Mouse (Mus musculus) thymus, postnatal 0 days (tissue): Measurements from ENCODE around the gene Cabin1. TPM values are rescaled to one million over a fixed set of nuclear protein-coding genes. Genes with fewer than 3 reads are reported as not detected.

Source experiments
- DNase-seq: peaks from one replicate; pipeline ENCODE4 v3.0.0-alpha.2; 2015; ENCODE audit warnings: low spot score
- polyA plus RNA-seq: library from polyadenylated mRNA; unstranded; fragments of >200 nt; fragmentation: Nextera tagmentation; extraction: Ambion mirVana; gene quantifications from 2 replicates; pipeline ENCODE4 v1.2.1, GENCODE M21; 2015

The Cabin1 gene
- polyA plus RNA-seq, 1 experiment from 2014 or later: 26.1 TPM

DNA sequence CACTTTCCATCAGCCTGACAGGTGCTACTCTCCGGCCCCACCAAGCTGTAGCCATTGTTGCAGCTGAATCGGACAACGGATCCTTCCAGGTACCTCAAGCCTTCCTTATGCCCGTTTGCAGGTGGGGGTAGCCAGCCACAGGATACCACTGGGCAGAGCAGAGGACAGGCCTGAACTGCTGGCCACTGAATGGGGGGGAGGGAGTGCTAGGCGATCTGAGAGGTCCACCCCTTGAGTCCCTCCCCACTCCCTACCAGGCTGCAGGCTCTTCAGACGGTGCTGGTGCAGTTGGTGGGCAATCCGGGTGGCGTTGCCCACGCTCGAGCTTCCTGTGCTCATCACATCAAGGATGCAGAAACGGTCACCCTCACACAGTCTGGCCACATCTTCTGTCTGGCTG, 126.4 kb downstream of the Cabin1 start:
- DNase-seq: no peak

DNA sequence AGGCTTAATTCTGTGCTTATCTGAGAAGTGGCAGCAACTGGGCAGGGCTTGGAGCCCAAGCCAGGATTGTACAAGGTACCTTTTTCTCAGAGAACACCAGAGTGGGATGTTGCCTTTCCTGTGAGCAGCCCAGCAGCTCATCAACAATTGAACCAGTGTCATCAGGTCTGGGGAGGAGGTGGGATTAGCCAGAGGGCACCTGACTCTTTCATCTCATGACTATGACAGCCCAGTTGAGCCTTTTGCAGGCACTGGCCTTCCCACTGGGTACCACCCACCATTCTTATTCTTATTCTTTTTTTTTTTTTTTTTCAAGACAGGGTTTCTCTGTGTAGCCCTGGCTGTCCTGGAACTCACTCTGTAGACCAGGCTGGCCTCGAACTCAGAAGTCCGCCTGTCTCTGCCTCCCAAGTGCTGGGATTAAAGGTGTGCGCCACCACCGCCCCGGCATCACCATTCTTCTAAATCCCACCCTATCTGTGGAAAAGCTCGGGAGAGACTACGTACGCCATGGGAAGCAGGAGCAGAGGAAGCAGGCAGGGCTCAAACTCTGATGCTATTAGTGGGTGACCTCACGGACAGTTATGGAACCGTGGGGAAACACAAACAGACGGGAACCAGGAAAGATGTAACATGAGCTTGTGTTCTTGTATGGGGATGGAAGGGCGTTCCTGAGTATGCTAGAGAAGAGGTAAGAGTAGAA, 127.9 kb downstream of the Cabin1 start:
- DNase-seq: no peak

GRCm38 (mm10) chr10:75635693-75636055, 128.5 kb downstream of the Cabin1 start:
- peak; percentile 76 for DNase-seq

DNA sequence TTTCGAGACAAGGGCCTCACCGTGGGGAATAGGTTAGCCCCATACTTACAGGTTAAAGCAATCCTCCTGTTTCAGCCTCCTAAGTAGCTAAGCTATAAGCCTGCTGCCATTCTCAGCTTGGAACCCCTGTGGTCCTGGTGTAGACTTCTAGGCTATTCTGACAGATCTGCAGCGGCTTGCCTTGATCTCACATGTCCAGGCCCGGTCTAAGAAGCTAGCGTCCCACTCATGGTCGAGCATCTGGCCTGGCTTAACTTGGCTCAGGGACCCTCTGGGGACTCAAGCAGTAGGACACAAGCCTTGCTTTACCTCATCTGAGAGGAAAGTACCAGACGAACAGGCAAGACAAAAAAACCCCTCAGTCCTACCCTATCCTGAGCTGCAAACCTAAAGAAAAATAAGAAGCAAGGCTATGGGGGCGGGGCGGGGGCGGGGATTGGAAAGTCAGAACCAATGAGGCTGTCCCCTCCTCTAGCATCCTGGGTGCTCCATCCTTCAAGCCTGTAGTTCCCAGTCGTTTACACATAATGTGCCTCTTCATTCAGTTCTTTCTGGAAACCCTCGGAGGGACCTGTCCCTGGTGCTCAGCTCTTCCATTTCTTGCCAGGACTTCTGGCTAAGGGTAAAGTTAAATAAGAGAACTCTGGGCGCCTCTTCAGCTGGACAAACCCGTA, 129.0 kb downstream of the Cabin1 start:
- DNase-seq: peak; percentile 4

GRCm38 (mm10) chr10:75634610-75635009, 129.5 kb downstream of the Cabin1 start:
- DNase-seq: no peak

DNA sequence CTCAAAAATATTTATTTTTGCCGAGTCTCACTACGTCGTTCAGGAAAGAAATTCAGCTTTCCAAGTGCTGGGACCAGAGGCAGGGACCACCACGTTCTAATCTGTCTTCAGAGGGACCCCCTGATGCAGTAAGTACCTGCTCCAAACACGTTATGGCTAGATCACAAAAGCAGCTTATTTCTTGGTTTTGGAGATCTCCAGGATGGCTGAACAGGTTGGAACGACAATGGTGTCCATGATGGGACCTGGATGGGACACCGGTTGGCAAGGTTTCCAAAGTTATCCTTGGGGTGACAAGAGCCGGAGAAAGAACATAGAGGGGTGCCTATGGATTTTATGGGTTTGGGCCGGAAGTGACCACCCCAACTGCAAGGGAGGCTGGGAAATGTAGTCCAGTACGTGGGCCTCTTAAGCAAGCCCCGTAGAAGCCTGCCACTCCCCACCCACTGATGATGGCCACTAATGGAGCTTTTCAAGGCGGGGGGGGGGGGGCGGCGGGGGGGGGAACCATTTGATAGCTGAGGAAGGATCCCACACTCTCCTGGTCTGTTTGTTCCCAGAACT, 130.5 kb downstream of the Cabin1 start:
- no peak for DNase-seq

DNA sequence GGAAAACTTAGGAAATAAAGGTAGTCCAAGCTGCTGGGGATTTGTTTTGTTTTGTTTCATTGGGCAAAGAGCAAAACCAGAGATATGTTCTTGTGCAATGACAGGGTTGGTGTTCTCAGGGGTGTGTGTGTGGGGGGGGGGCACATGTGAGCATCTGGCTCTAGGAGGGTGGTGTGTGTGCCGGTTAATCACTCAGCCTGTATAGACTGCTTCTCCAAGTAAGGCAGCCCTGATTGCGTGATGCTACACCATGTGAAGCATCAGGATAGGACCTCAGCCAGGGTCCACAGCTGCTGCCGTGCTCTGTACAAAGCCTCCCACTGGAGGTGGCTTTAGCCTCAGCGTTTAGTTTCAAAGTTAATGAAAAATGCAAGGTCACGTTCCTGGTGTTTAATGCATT, 131.1 kb downstream of the Cabin1 start:
- no peak for DNase-seq

DNA sequence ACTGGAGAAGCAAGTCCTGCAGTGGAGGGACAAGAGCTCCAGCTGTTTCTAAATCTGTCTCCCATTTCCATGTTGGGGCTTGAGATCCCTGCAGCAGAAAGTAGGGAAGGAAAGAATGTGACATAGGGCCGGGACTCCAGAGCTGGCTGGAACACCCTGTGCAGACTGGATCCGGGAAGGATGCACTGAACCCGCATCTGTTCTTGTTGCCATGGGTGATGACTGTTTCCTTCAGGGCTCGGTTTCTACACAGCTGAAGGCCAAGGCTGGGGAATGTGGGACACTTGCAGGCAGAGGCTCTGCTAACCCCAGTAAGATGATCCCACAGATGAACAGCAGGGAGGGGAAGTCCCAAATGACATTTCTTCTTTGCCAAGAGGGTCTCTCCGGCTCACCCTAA, 131.5 kb downstream of the Cabin1 start:
- DNase-seq: no peak

GRCm38 (mm10) chr10:75627490-75627889, 136.7 kb downstream of the Cabin1 start:
- DNase-seq: no peak

DNA sequence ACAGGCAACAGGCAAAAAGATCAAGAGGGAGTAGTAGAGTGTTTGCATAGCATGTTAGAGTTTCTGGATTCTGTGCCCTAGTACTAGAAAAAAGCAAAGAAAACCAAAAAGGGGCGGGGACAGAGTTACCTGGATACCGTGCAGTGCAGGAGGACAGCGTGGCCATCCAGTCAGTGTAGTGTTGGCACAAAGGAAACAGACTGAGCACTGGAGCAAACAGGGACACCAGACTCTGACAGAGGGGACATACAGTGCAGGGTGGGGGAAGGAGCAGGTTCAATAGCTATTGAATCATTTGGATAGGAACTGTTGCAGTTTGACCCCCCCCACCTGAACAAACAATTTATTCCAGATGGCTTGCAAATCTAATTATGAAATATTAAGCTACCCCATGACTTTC, 137.2 kb downstream of the Cabin1 start:
- no peak for DNase-seq

- no peak for DNase-seq
Measured at GRCm38 (mm10) chr10:75625920-75626319, 138.2 kb downstream of the Cabin1 start.

- DNase-seq: peak; percentile 9
Measured at GRCm38 (mm10) chr10:75620818-75621217, 143.3 kb downstream of the Cabin1 start.

DNA sequence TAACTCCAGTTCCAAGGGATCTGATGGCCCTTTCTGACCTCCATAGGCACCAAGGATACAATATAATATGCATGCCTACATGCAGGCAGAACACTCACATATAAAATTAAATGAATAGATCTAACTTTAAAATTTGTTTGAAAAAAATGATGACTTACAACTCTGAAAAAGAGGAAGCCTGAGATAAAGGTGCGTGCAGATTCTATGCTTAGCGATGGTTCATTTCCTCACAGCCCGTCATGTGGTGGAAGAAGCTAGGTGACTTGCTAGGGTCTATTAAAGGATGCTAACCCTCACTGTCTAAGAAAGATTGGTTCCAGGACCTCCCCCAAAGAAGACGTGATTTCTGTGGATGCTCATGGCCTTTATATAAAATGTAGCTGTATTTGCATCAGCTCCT, 148.1 kb downstream of the Cabin1 start:
- no peak for DNase-seq

DNA sequence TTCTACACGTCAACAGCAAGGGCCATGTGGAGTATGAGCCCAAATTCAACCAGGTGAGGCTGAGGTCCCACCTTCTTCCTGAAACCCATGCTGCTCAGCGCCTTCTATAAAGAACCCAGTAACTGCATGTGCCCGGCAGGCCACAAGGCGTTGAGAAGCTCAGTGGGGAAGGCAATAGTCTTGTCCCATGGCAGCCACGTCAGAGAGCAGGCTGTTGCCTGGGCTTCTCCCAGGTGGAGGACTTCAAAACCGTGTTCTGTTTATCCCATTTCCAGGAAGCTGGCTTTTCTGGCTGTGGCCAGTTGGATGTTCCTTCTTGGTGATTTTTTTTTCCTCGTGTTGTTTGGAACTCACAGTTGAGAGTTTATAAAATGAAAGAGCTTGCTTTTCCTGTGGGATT, 153.7 kb downstream of the Cabin1 start:
- DNase-seq: no peak

- no peak for DNase-seq
Measured at GRCm38 (mm10) chr10:75608975-75609374, 155.2 kb downstream of the Cabin1 start.

DNA sequence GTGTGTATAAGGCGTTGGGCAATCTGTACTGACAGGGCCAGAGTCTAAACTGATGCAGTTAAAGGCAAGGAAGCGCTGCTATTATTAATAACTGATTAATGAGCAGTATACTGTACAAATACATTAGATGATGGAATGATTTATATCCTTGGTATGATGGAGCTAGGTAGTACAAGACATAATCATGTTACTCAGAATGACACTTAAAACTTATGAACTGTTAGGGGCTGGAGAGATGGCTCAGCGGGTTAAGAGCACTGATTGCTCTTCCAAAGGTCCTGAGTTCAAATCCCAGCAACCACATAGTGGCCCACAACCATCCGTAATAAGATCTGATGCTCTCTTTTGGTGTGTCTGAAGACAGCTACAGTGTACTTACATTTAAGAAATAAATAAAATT, 156.9 kb downstream of the Cabin1 start:
- DNase-seq: no peak

DNA sequence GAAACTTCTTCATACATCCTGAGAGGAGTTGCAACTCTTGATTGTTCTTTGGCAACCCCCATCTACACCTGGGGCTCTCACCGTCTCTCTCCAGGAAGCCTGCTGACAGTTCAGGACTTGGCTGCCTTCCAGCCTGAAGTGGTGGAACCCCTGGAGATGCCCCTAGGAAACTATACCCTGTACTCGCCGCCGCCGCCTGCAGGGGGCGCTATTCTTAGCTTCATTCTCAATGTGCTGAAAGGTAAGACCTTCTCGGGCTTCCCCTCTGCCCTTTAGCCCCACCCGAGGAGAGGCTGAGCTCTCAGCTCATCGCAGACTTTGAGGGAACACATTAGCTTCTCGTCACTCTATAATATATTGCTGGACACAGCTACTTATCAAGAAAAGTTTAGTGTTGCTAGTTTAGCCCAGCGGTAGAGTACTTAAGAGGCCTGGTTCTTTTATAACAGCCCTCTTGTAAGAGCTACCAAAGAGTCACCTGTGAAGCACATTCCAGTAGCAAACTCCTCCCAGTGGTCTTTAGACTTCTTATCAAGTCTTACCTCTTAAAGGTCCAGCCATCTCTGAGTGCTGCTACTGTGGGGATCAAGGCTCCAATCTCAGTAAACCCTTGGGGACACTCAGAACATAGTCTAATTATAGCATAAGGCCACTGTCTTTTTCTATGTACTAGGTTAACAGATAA, 158.8 kb downstream of the Cabin1 start:
- peak; percentile 29 for DNase-seq

DNA sequence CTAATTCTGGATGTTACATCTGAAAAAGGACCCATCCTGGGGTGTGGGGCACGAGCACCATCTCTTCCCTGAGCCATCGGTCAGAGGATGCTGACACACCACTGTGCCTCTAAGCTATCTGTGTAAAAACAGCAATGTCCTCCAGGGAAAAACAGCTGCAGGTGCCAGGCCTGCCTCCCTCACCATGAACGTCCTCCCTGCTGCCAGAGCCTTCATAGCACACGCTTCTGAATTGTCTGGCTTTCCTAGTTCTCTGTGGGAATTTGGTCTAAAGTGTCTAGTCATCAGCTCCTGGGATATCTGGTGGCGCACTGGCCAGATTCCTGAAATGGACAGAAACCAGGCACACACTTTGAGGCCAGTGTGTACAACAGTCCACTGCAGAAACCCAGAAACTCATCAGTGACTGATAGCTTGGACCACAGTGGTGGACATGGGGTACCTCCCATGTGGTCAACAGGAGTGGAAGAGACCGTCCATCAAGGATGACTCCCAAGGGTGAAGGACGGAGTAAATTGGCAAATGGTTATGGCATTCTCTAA, 163.9 kb downstream of the Cabin1 start:
- DNase-seq: no peak
